Mouse (Mus musculus): Measurements from ENCODE around the gene Gnai2.
"Not testable (repeated sequence)": the region's sequence is repeated elsewhere in the genome, so short reads cannot be mapped to it uniquely, and the experiment has no call there.

Gene Gnai2

DNA sequence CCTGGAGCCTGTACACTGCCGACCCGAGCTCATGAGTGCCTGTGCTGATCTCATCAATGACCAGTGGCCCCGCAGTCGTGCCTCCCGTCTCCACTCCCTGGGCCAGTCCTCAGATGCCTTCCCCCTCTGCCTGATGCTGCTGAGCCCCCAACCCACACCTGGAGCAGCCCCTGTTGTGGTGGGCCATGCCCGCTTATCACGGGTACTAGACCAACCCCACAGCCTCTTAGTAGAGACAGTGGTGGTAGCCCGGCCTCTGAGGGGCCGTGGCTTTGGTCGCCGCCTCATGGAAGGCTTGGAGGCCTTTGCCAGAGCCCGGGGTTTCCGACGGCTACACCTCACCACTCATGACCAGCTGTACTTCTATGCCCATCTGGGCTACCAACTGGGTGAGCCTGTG, 52.0 kb downstream of the Gnai2 start:
- no peak for DNase-seq

DNA sequence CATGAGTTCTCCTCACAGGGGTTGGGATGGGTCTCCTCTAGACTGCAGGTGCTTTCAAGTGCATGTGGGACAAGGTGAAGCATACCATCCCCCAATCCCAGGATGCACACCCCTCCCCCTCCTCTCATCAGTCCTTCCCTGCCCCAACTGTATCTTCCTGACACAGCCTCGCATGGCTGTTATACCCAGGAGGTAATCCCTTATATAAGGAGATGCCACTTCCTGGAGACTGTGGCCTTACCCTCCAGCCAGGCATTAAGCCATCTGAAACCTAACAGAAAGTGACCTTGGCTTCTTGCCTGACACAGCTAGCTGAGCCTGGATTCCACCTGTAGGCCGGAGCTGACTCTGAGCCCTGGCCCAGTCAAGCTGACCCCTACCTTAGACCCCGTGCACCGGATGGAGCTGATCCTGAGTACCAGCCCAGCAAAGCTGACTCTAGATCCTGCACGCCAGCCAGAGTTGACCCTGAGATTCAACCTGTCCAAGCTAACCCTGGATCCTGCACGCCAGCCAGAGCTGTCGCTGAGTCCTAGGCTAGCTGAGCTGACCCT, 52.6 kb downstream of the Gnai2 start:
- DNase-seq: no peak

GRCm38 (mm10) chr9:107581584-107581983, 53.6 kb downstream of the Gnai2 start:
- no peak for DNase-seq

- DNase-seq: peak; percentile 88
Measured at GRCm38 (mm10) chr9:107580501-107581317, 54.5 kb downstream of the Gnai2 start, which contains the start of gene Hyal3. Gene Hyal3 (plus strand): TSS chr9:107580818.

DNA sequence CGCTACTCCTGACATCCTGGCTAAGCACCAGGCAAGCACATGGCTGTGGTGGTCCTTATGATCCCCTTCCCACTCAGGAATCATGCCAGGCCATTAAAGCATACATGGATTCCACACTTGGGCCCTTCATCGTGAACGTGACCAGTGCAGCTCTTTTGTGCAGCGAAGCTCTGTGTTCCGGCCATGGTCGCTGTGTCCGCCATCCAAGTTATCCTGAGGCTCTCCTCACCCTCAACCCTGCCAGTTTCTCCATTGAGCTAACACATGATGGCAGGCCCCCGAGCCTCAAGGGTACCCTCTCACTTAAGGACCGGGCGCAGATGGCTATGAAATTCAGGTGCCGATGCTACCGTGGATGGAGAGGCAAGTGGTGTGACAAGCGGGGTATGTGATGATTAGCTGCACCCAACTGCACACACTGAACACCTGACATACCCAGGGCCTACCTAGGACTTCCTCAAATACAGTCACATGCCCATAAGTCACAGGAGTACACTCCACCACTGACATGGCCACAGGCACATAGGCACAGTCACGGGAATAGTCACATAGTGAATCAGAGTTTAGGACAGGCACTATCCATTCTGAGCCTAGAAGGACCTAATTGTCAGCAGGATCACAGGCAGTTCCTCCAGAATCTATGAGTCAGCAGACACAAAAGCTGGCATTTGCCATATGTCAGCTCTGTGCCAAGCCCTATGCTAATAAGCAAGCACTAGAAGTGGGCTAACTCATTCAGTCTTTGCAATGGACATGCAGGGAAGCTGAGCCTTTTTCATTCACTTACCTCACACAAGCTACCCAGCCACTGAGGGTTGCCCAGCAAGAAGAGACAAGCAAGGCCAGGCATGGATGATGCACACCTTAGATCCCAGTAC, 55.9 kb downstream of the Gnai2 start:
- no peak for DNase-seq

DNA sequence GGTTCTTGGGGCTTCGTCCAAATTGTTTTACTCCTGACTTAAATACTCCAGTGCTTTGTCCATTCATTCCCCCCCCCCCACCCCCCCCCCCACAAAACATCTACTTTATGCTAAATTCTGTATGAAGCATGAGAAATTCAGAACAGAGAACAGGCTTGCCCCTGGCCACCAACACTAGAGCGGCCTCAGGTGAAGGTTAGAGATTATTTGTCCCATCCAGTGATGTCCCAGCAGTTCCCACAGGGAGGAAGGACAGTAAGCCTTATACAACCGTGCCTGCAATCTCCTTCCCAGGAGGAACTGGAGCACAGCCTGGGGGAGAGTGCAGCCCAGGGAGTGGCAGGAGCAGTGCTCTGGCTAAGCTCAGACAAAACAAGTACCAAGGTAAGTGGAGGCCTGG, 56.6 kb downstream of the Gnai2 start, which contains the start of gene Naa80:
Gene Naa80 (plus strand): TSS at position 301 of the 400 bp plus-strand sequence.
- no peak for DNase-seq

- no peak for DNase-seq
Measured at GRCm38 (mm10) chr9:107577871-107578270, 57.3 kb downstream of the Gnai2 start.

DNA sequence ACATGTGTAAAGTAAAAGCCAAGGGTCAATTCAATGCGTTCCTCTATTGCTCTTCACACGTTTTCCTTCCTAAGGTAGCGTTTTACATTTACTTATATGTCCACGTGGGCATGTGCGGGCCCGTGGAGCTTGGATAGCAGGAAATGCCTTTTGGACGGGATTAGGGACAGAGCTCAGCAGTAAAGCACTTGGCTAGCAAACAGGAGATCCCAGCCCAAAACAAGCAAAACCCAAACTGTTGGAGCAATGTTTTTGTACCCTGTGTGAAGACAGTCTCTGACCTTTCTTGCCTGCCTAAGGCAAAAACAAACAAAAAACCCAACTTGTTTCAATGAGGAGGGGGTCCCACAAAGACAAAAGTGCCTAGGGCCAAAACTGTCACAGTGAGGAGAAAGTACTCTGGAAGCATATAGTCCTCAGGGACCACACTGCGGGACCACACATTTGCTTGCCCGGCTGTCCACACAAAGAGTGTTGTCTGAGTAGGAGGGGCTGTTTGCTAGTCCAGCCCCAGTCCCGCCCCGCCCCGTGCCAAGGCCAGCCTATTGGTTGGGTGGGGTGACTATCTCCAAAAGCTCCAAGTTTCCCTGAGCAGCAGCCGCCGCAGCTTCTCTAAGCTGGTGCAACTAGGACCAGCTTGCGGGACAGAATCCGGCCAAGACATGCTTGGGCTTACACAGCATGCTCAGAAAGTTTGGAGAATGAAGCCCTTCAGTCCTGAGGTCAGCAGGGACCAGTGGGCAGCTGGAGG, 58.6 kb downstream of the Gnai2 start, which contains the start of gene Hyal1:
Gene Hyal1 (plus strand): TSS at position 571 of the 751 bp plus-strand sequence.
- DNase-seq: no peak

- no peak for DNase-seq
Measured at GRCm38 (mm10) chr9:107575579-107576356, 59.4 kb downstream of the Gnai2 start.

- DNase-seq: not testable (repeated sequence)
Measured at GRCm38 (mm10) chr9:107573774-107574173, 61.4 kb downstream of the Gnai2 start.

GRCm38 (mm10) chr9:107572327-107572662, 62.9 kb downstream of the Gnai2 start:
- no peak for DNase-seq

GRCm38 (mm10) chr9:107571534-107572326, 63.4 kb downstream of the Gnai2 start:
- DNase-seq: no peak

DNA sequence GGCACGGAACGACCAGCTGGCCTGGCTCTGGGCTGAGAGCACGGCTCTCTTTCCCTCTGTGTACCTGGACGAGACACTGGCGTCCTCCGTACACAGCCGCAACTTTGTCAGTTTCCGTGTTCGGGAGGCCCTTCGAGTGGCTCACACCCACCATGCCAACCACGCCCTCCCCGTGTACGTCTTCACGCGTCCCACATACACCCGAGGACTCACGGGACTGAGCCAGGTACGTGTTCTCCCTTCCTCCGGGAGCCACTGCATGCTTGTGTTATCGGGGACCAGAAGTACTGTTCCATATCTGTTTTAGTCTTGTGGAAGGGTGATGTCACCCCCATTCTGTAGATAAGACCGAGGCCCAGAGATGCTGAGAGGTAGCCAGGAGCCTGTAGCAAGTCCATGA, 64.3 kb downstream of the Gnai2 start:
- no peak for DNase-seq

DNA sequence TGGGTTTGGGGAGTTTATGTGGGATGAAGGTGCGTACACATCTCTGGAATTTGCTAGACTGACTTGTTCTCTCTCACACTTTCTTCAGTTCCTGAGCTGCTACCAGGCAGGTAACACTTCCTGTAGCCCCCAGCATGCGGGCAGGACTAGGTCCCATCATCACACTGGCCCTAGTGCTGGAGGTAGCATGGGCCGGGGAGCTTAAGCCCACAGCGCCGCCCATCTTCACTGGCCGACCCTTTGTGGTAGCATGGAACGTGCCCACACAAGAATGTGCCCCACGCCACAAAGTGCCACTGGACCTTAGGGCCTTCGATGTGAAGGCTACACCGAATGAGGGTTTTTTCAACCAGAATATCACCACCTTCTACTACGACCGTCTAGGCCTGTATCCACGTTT, 65.2 kb downstream of the Gnai2 start:
- DNase-seq: no peak

- no peak for DNase-seq
Measured at GRCm38 (mm10) chr9:107569270-107569669, 65.9 kb downstream of the Gnai2 start.

DNA sequence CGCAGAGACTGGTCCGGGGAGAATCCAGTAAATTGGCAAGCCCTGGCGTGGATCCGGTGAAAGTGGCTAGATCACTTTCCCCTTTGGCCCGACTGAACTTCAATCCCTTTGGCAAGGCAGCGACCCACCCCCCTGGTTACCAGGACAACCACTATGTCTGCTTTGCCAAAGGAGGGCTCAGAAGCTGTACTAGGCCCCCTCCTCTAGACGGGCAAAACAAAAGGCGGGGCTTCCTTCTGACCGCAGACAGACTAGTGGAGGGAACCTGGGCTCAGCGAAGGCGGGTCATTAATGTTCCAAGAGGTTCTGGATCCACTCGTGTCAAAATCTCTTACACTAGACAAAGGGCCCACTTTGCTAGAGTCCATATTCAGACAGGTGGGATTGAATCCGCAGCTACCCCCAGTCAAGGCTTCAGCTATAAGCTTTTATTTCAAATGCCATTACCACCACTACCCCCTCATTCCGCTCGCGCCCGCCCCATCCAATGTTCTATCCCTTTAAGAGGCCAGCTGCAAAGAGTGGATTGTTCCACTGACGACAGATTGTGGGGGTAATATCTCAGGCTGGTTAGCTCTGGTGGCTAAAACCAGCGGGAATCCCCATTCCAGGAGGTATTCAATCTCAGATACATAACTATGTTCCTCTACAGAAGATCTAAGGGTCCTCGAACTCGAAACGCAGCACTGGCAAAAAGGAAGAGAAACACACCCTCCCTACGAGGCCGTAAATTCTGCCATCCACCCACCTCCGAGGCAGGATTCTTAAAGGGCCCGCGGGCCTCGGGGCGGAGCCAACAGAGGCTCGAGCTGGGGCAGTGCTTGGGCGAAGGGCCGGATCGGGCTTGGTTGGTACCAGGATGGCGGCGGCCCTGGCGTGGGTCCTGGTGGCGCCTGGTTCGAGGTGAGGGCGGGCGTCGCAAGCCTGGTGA, 66.6 kb downstream of the Gnai2 start:
- peak; percentile 81 for DNase-seq

DNA sequence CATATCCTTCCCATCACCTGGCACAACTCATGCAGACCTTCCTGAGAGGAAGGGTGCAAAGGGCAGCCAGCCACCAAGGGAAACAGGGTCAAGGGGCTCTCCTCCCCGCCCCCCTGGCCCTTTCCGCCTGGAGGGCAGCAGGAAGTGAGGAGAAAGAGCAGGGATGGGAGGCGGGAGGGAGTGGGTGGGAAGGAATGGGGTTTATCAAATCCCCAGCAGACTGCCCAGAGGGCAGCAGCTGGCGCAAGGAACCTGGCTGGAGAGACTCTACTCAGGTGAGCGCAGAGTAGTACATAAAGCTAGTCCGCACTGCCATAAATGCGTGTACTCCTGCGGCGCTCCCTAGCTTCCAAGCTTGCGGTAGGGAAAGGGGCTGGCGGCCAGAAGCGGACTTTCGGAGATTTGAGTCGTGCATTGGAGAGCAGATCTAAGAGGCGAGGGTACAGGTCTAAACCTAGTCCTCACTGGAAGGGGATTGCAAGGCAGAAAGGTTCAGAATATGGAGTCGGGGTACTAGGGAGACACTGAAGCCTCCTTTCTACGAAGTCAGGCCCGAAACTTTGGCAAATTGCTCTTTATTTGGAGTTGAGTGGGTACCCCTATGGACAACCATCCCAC, 67.4 kb downstream of the Gnai2 start, which contains the start of gene Hyal2:
Gene Hyal2 (plus strand): TSS at position 244 of the 618 bp plus-strand sequence.
- no peak for DNase-seq

DNA sequence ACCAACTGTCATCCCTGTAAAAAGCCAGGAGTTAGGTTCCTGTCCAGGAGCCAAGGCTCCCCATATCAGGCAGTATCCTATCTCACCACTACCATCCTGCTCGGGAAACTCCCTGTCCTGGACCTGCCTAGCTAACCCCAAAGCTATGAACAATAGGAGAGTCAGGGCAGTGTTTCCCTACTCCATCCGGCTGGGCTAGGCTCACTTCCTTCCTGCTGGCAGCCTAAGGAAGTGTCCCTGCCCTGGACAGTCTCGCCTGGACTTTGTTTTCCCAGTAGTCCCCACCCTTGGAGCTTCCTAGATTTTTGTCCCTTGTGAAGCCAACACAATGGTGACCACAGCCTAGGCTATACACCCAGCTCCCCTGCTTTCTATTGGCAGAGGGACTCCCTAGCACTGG, 68.3 kb downstream of the Gnai2 start:
- DNase-seq: no peak

GRCm38 (mm10) chr9:107566041-107566709, 69.0 kb downstream of the Gnai2 start:
- peak; percentile 64 for DNase-seq

All from right cerebral cortex, postnatal 25 days (tissue).